Mouse (Mus musculus) CH12.LX (cell line): ENCODE measurements around the gene Ppp4r2. TPM values are rescaled to one million over a fixed set of nuclear protein-coding genes. Genes with fewer than 3 reads are reported as not detected.

Source experiments
- DNase-seq: peaks from one replicate; pipeline ENCODE4 v3.0.0-alpha.2; 2013; ENCODE audit errors: extremely low read depth
- H3K27ac ChIP-seq: 2 replicates; pipeline ENCODE4 v1.5.1; 2012; ENCODE audit warnings: low read depth, mild to moderate bottlenecking, control low read depth, moderate library complexity; ENCODE audit not compliant: insufficient read depth
- H3K27me3 ChIP-seq: replicated peaks from 2 replicates; pipeline ENCODE3; 2012; ENCODE audit warnings: inconsistent platforms
- H3K36me3 ChIP-seq, 2 experiments: replicated peaks in 1 of 2; 2 replicates each; pipeline versions ENCODE3 to v1.6.1; 2012; ENCODE audit warnings: inconsistent platforms in 1 of 2, low read length in 1 of 2, mild to moderate bottlenecking in 1 of 2, mixed read lengths in 1 of 2, moderate library complexity in 1 of 2; ENCODE audit not compliant: control insufficient read depth in 1 of 2, insufficient read depth in 1 of 2
- H3K4me1 ChIP-seq, 2 experiments: 2 replicates each; pipeline ENCODE4 v1.6.1; 2012; ENCODE audit warnings: inconsistent platforms in 1 of 2, moderate library complexity in 1 of 2; ENCODE audit not compliant: insufficient read depth in 2 of 2, control insufficient read depth in 1 of 2
- H3K4me2 ChIP-seq: 2 replicates; pipeline ENCODE4 v1.6.1; 2012; ENCODE audit warnings: low read depth, mild to moderate bottlenecking, control low read depth; ENCODE audit not compliant: poor library complexity, insufficient read depth, severe bottlenecking
- H3K4me3 ChIP-seq, 3 experiments: fragments of 150-350 bp in 1 of 3; sonication (generic) in 1 of 3; replicated peaks in 1 of 3; 2 replicates each; pipeline versions ENCODE3 to v1.5.1; 2011 to 2012; ENCODE audit warnings: low read depth in 2 of 3, low read length in 2 of 3, mild to moderate bottlenecking in 2 of 3, moderate library complexity in 2 of 3, control low read depth in 1 of 3, improper control_type of control experiment in 1 of 3, inconsistent platforms in 1 of 3, mixed read lengths in 1 of 3; ENCODE audit not compliant: poor library complexity in 1 of 3
- H3K79me2 ChIP-seq: replicated peaks from 2 replicates; pipeline ENCODE4 v1.6.1; 2012; ENCODE audit warnings: mild to moderate bottlenecking, moderate library complexity; ENCODE audit not compliant: control insufficient read depth, poor library complexity, insufficient read depth, severe bottlenecking; ENCODE audit errors: extremely low read depth
- H3K9ac ChIP-seq: 2 replicates; pipeline ENCODE4 v1.6.1; 2012; ENCODE audit warnings: low read depth, mild to moderate bottlenecking, control low read depth, moderate library complexity; ENCODE audit not compliant: insufficient read depth
- H3K9me3 ChIP-seq: replicated peaks from 2 replicates; pipeline ENCODE3; 2012; ENCODE audit warnings: low read length, inconsistent platforms, mixed read lengths
- BHLHE40 ChIP-seq: IDR thresholded peaks from 2 replicates; pipeline ENCODE4 v1.6.1; 2011; ENCODE audit warnings: mild to moderate bottlenecking, low read depth, low read length, improper control_type of control experiment
- CHD1 ChIP-seq: IDR thresholded peaks from 2 replicates; pipeline ENCODE4 v1.6.1; 2012; ENCODE audit warnings: low read depth, low read length, improper control_type of control experiment, inconsistent platforms
- CHD2 ChIP-seq: IDR thresholded peaks from 2 replicates; pipeline ENCODE4 v1.6.1; 2011; ENCODE audit warnings: low read length, improper control_type of control experiment
- CTCF ChIP-seq, 2 experiments: IDR thresholded peaks in 1 of 2; conservative IDR thresholded peaks in 1 of 2; 2 replicates each; pipeline ENCODE4 v1.5.1; 2011 to 2012; ENCODE audit warnings: low read depth in 2 of 2, low read length in 2 of 2, improper control_type of control experiment in 1 of 2, inconsistent platforms in 1 of 2, mild to moderate bottlenecking in 1 of 2, moderate library complexity in 1 of 2
- E2F4 ChIP-seq: IDR thresholded peaks from 2 replicates; pipeline ENCODE4 v1.6.1; 2011; ENCODE audit warnings: low read depth, low read length, improper control_type of control experiment; ENCODE audit not compliant: insufficient replicate concordance
- ELF1 ChIP-seq: IDR thresholded peaks from 2 replicates; pipeline ENCODE4 v1.6.1; 2014; ENCODE audit warnings: low read depth, mild to moderate bottlenecking, inconsistent platforms, low read length, improper control_type of control experiment
- EP300 ChIP-seq: IDR thresholded peaks from 2 replicates; pipeline ENCODE4 v1.6.1; 2011; ENCODE audit warnings: low read length, improper control_type of control experiment
- ETS1 ChIP-seq: conservative IDR thresholded peaks from 2 replicates; pipeline ENCODE4 v1.6.1; 2012; ENCODE audit warnings: low read depth, mild to moderate bottlenecking, inconsistent platforms, low read length, improper control_type of control experiment, moderate library complexity
- GABPA ChIP-seq: IDR thresholded peaks from 2 replicates; pipeline ENCODE4 v1.6.1; 2012; ENCODE audit warnings: low read depth, low read length, improper control_type of control experiment, inconsistent platforms; ENCODE audit not compliant: insufficient replicate concordance
- HCFC1 ChIP-seq: IDR thresholded peaks from 2 replicates; pipeline ENCODE4 v1.6.1; 2012; ENCODE audit warnings: low read depth, mild to moderate bottlenecking, inconsistent platforms, low read length, improper control_type of control experiment
- IRF4 ChIP-seq: IDR thresholded peaks from 2 replicates; pipeline ENCODE4 v1.6.1; 2014; ENCODE audit warnings: low read depth, mild to moderate bottlenecking, inconsistent platforms, low read length, improper control_type of control experiment
- JUN ChIP-seq: IDR thresholded peaks from 2 replicates; pipeline ENCODE4 v1.6.1; 2011; ENCODE audit warnings: low read depth, mild to moderate bottlenecking, low read length, improper control_type of control experiment, moderate library complexity; ENCODE audit not compliant: insufficient read depth
- JUND ChIP-seq: conservative IDR thresholded peaks from 2 replicates; pipeline ENCODE4 v1.6.1; 2011; ENCODE audit warnings: low read depth, low read length, improper control_type of control experiment
- KAT2A ChIP-seq: IDR thresholded peaks from 2 replicates; pipeline ENCODE4 v1.6.1; 2012; ENCODE audit warnings: low read length, improper control_type of control experiment, inconsistent platforms; ENCODE audit not compliant: insufficient replicate concordance
- MAFK ChIP-seq: IDR thresholded peaks from 2 replicates; pipeline ENCODE4 v1.6.1; 2011; ENCODE audit warnings: low read length, improper control_type of control experiment; ENCODE audit not compliant: insufficient replicate concordance
- MAX ChIP-seq: IDR thresholded peaks from 2 replicates; pipeline ENCODE4 v1.6.1; 2011; ENCODE audit warnings: low read length, improper control_type of control experiment
- MAZ ChIP-seq: IDR thresholded peaks from 2 replicates; pipeline ENCODE4 v1.6.1; 2012; ENCODE audit warnings: low read depth, mild to moderate bottlenecking, inconsistent platforms, low read length, improper control_type of control experiment, moderate library complexity
- MEF2A ChIP-seq: IDR thresholded peaks from 2 replicates; pipeline ENCODE4 v1.6.1; 2014; ENCODE audit warnings: low read depth, mild to moderate bottlenecking, inconsistent platforms, low read length, improper control_type of control experiment, borderline replicate concordance
- MXI1 ChIP-seq: IDR thresholded peaks from 2 replicates; pipeline ENCODE4 v1.6.1; 2011; ENCODE audit warnings: mild to moderate bottlenecking, low read depth, low read length, improper control_type of control experiment
- MYC ChIP-seq: IDR thresholded peaks from 2 replicates; pipeline ENCODE4 v1.6.1; 2011; ENCODE audit warnings: low read depth, mild to moderate bottlenecking, improper control_type of control experiment, low read length
- NELFE ChIP-seq: IDR thresholded peaks from 2 replicates; pipeline ENCODE4 v1.6.1; 2011; ENCODE audit warnings: low read depth, low read length, improper control_type of control experiment
- NRF1 ChIP-seq: IDR thresholded peaks from 2 replicates; pipeline ENCODE4 v1.6.1; 2014; ENCODE audit warnings: low read depth, mild to moderate bottlenecking, inconsistent platforms, low read length, improper control_type of control experiment, moderate library complexity
- PAX5 ChIP-seq: IDR thresholded peaks from 2 replicates; pipeline ENCODE4 v1.6.1; 2012; ENCODE audit warnings: low read length, inconsistent platforms, mixed read lengths
- POLR2A ChIP-seq: IDR thresholded peaks from 2 replicates; pipeline ENCODE4 v1.6.1; 2011; ENCODE audit warnings: low read depth, mild to moderate bottlenecking, improper control_type of control experiment, low read length
- POLR2AphosphoS2 ChIP-seq: IDR thresholded peaks from 2 replicates; pipeline ENCODE4 v1.6.1; 2011; ENCODE audit warnings: low read depth, low read length, improper control_type of control experiment
- RAD21 ChIP-seq: IDR thresholded peaks from 2 replicates; pipeline ENCODE4 v1.6.1; 2011; ENCODE audit warnings: low read depth, mild to moderate bottlenecking, low read length, improper control_type of control experiment, moderate library complexity
- RCOR1 ChIP-seq: conservative IDR thresholded peaks from 2 replicates; pipeline ENCODE4 v1.6.1; 2012; ENCODE audit warnings: low read depth, mild to moderate bottlenecking, inconsistent platforms, low read length, improper control_type of control experiment
- SIN3A ChIP-seq: IDR thresholded peaks from 2 replicates; pipeline ENCODE4 v1.6.1; 2012; ENCODE audit warnings: low read length, improper control_type of control experiment, inconsistent platforms
- SMC3 ChIP-seq: IDR thresholded peaks from 2 replicates; pipeline ENCODE4 v1.6.1; 2011; ENCODE audit warnings: low read depth, low read length, improper control_type of control experiment
- TBP ChIP-seq: conservative IDR thresholded peaks from 2 replicates; pipeline ENCODE4 v1.6.1; 2011; ENCODE audit warnings: low read depth, low read length, improper control_type of control experiment
- TCF12 ChIP-seq: IDR thresholded peaks from 2 replicates; pipeline ENCODE4 v1.6.1; 2014; ENCODE audit warnings: low read depth, mild to moderate bottlenecking, inconsistent platforms, low read length, improper control_type of control experiment
- UBTF ChIP-seq: IDR thresholded peaks from 2 replicates; pipeline ENCODE4 v1.6.1; 2012; ENCODE audit warnings: low read depth, mild to moderate bottlenecking, inconsistent platforms, low read length, improper control_type of control experiment, moderate library complexity
- USF1 ChIP-seq: IDR thresholded peaks from 2 replicates; pipeline ENCODE4 v1.6.1; 2014; ENCODE audit warnings: low read depth, mild to moderate bottlenecking, inconsistent platforms, low read length, improper control_type of control experiment
- USF2 ChIP-seq: conservative IDR thresholded peaks from 2 replicates; pipeline ENCODE4 v1.6.1; 2011; ENCODE audit warnings: low read depth, low read length, improper control_type of control experiment
- ZC3H11A ChIP-seq: IDR thresholded peaks from 2 replicates; pipeline ENCODE4 v1.6.1; 2012; ENCODE audit warnings: low read depth, mild to moderate bottlenecking, inconsistent platforms, low read length, improper control_type of control experiment
- ZKSCAN1 ChIP-seq: IDR thresholded peaks from 2 replicates; pipeline ENCODE4 v1.6.1; 2012; ENCODE audit warnings: low read depth, inconsistent platforms, low read length, improper control_type of control experiment, borderline replicate concordance
- ZMIZ1 ChIP-seq: IDR thresholded peaks from 2 replicates; pipeline ENCODE4 v1.6.1; 2012; ENCODE audit warnings: low read depth, mild to moderate bottlenecking, inconsistent platforms, low read length, improper control_type of control experiment
- ZNF384 ChIP-seq: IDR thresholded peaks from 2 replicates; pipeline ENCODE4 v1.6.1; 2012; ENCODE audit warnings: low read depth, low read length, improper control_type of control experiment, inconsistent platforms
- dilution Hi-C: fragments of 300-500 bp; cut with MboI; formaldehyde crosslinking; loops from 2 replicates; pipeline ENCODE4 v1.14.3; 2020; ENCODE audit warnings: low sequenced_read_pairs; ENCODE audit not compliant: extremely low pct_unique_long_range_greater_than_20kb, extremely low pct_ligation_motif_present
- in situ Hi-C: fragments of 300-500 bp; cut with MboI; formaldehyde crosslinking; loops from 3 replicates; pipeline ENCODE4 v1.14.3; 2019; ENCODE audit warnings: low sequenced_read_pairs, low pct_ligation_motif_present, low pct_unique_long_range_greater_than_20kb, mixed read lengths
- polyA plus RNA-seq: library from polyadenylated mRNA; unstranded; fragments of >175 nt; gene quantifications from 2 replicates; pipeline ENCODE4 v1.2.1, GENCODE M21; 2012; ENCODE audit warnings: low read depth; ENCODE audit not compliant: insufficient read length
- total RNA-seq, 2 experiments: library from RNA; depleted of rRNA; stranded (reverse); fragments of 300-350 nt in 1 of 2; fragments of >200 nt in 1 of 2; gene quantifications; 2 replicates each; pipeline ENCODE4 v1.2.3; 2012 to 2014

Ppp4r2 gene
- total and polyA plus RNA-seq, 3 experiments, result 53.3 to 134 (median 115) TPM

DNA sequence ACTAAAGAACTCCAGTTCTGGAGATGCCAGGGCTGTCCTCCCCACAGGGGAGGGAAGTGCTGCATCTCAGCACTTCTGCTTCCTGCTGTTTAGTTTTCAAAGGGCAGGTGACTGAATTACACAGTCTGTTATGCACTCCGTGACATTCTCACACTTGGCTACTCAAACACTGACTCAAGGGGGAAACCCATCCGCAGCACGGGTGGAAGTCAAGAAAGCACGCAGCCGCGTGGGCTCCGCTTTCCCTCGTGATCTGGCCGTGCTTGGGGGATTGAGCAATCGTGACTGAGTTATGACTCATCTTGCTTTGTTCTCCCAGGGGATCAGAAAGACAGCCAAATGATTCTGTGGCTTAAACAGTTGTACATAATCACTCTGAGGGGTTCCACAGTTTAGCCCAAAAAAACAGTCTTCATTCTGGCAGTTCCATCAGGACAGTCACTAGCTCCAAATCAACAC is 32.9 kb upstream of the Ppp4r2 start:
- no peak overlapping the region for H3K27ac ChIP-seq
- in situ Hi-C loops, result no loop called here
- H3K4me2 ChIP-seq, result peak overlapping the region; percentile 23
- H3K4me3 ChIP-seq, result no peak overlapping the region
- no peaks in the 10 kb centered on the region for H3K9me3 ChIP-seq
- DNase-seq, result peak; percentile 78
- H3K36me3 ChIP-seq, result no peaks in the 10 kb centered on the region
- no peak overlapping the region for H3K9ac ChIP-seq
- dilution Hi-C loops, result no loop called here
- H3K4me1 ChIP-seq, result peaks cover 21 to 41% of the 10 kb centered on the region in 2 experiments
- no peaks in the 10 kb centered on the region for H3K79me2 ChIP-seq
- H3K27me3 ChIP-seq, result peaks cover 2% of the 10 kb centered on the region
- TF ChIP-seq JUND, result peak; percentile 82
- TF ChIP-seq ZC3H11A, result no peak
- no peak for TF ChIP-seq NELFE
- TF ChIP-seq MAFK, result no peak
- TF ChIP-seq KAT2A, result no peak
- TF ChIP-seq MEF2A, result peak; percentile 51; the same call in 1 of the 2 replicates
- peak; percentile 56; the same call in 1 of the 2 replicates for TF ChIP-seq SIN3A
- TF ChIP-seq CTCF (conservative IDR thresholded peaks at IDR 0.05 in 1 of 2, IDR thresholded peaks at IDR 0.05 in 1 of 2; ENCODE audit: low read depth in 2 of 2, low read length in 2 of 2), result no peak
- TF ChIP-seq TBP, result no peak
- no peak for TF ChIP-seq RAD21
- no peak for TF ChIP-seq GABPA
- no peak for TF ChIP-seq MXI1
- TF ChIP-seq NRF1, result no peak
- peak; percentile 100 for TF ChIP-seq BHLHE40
- peak; percentile 49; the same call in 1 of the 2 replicates for TF ChIP-seq MAX
- peak; percentile 96 for TF ChIP-seq ETS1
- peak; percentile 15; the same call in 1 of the 2 replicates for TF ChIP-seq RCOR1
- TF ChIP-seq SMC3, result no peak
- no peak for TF ChIP-seq ZNF384
- no peak for TF ChIP-seq USF1
- peak; percentile 71; the same call in 1 of the 2 replicates for TF ChIP-seq MYC
- peak; percentile 30; the same call in 1 of the 2 replicates for TF ChIP-seq TCF12
- TF ChIP-seq MAZ, result 0 out of 2 replicates have a peak, but pooled peaks have one; percentile 44
- TF ChIP-seq POLR2A, result no peak
- TF ChIP-seq E2F4, result no peak
- no peak for TF ChIP-seq ELF1
- TF ChIP-seq ZKSCAN1, result no peak
- TF ChIP-seq PAX5, result no peak
- peak; percentile 81 for TF ChIP-seq IRF4
- TF ChIP-seq JUN, result peak; percentile 71; the same call in 1 of the 2 replicates
- no peak for TF ChIP-seq ZMIZ1
- no peak for TF ChIP-seq CHD2
- no peak for TF ChIP-seq HCFC1
- no peak for TF ChIP-seq UBTF
- TF ChIP-seq USF2, result no peak
- TF ChIP-seq POLR2AphosphoS2, result no peak
- TF ChIP-seq CHD1, result no peak
- peak; percentile 75; the same call in 1 of the 2 replicates for TF ChIP-seq EP300
